Mouse (Mus musculus): ENCODE data around the gene Pdik1l. TPM values are rescaled to one million over a fixed set of nuclear protein-coding genes. Genes with fewer than 3 reads are reported as not detected.

The Pdik1l gene
- polyA plus RNA-seq, 1 experiment from 2014 or later: 32.5 TPM

DNA sequence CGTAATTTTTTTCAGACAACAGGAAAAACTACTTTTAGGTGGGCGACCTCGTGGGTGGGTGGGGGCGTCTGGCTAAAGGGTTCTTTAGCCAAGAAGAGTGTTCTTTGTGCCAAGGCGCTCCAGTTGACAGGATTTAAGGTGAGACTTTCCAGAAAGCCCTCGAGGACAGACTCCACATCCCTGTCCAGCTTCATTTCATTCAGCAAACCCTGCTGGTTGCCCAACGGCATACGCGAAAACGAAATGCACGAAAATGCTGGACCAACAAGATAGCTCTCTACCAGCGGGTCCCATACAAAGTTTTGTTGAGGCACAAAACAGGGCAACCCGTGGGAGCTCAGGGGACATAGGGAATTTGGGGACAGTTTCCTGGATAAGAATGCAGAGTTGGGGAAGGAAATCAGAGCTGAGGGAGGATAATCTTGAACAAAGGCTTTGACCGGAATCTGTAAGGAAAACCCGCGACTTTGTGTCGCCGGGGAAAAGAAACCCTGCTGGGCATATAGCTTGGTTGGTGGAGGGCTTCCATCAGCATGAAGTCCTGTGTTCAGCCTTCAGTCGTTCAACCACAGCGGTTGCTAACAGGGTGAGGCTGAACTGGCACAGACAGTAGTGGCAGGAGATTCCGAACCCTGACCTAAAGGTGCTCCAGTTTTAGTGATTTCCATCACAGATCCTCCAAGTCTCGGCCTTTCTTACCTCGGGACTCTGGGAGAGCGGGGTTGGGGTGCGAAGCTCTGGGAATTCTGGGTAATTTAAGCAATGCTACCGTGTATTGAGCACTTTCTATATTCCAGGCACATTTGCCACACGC is 37.4 kb downstream of the Pdik1l start:
- Histone ChIP-seq H3K27me3 (replicated peaks; ENCODE audit: control insufficient read depth, insufficient read depth, low read length) (peaks cover 27% of the 10 kb centered on the region), H3K9ac (ENCODE audit: low read depth, low read length) (peak overlapping the region; percentile 84), H3K36me3 (ENCODE audit: control insufficient read depth, insufficient read depth, low read length) (no peaks in the 10 kb centered on the region), H3K27ac (ENCODE audit: low read depth, low read length) (no peak overlapping the region), H3K4me2 (ENCODE audit: low read length) (peak overlapping the region; percentile 84), H3K4me1 (ENCODE audit: control insufficient read depth, insufficient read depth, low read depth, low read length) (peaks cover 35% of the 10 kb centered on the region), H3K9me3 (ENCODE audit: control insufficient read depth, low read length) (no peaks in the 10 kb centered on the region), H3K4me3 (ENCODE audit: low read length) (peak overlapping the region; percentile 62)
- no peak for ATAC-seq
- WGBS: 9% methylated on average over 27 of the region's 27 CpGs

DNA sequence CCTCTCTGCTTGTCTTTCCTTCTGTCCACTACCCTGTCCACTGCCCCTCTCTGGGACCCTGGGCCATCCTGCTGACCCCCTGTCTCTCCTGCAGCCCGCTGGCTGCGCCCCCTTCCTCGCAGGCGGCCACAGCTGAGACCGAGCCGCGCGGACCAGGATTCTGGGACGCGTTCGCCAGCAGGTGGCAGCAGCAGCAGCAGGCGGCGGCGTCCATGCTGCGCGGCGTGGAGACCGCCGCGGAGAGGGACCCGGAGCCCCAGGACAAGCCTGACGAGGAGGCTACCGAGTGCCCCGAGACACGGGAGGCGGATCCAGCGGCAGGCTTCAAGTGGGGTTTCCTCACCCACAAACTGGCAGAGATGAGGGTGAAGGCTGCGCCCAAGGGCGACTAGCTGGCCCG is 38.0 kb downstream of the Pdik1l start:
- H3K4me3 ChIP-seq (ENCODE audit: low read length): peak overlapping the region; percentile 62
- peak; percentile 32; the same call in 1 of the 2 replicates for ATAC-seq
- H3K4me1 ChIP-seq (ENCODE audit: control insufficient read depth, insufficient read depth, low read depth, low read length): peaks cover 37% of the 10 kb centered on the region

DNA sequence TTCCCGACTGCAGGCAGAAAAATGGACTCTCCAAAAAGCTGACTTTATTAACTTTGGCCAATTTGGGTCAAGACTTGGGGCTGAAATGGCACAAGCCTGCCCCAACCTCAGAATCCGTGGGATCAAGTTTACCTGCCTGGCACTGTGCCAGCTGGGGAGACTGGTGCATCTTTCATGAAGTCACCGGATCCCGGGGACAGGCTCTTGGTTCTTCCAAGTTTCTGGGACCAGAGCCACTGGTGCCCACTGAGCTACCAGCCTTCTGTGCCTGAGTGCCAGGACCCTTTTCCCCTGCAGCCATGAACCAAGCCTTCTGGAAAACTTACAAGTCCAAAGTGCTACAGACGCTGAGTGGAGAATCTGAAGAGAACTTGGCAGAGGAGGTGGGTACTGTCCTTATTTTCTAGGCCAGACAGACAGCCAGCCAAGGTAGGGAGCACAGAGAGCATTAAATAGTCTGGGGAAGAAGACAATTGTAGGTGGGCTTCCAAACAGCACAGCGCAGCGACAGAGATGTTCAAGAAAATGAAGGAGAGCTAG is 40.9 kb downstream of the Pdik1l start, which contains the start of gene Gm30191:
TSS of gene Gm30191 (plus strand) at position 217 of the 540 bp plus-strand sequence.
- H3K4me3 ChIP-seq (ENCODE audit: low read length): peak within 1 kb of the TSS; percentile 79
- H3K36me3 ChIP-seq (ENCODE audit: control insufficient read depth, insufficient read depth, low read length): no peaks in the 10 kb centered on the region
- ATAC-seq: no peak
- H3K27ac ChIP-seq (ENCODE audit: low read depth, low read length): 0 out of 2 replicates have a peak within 1 kb of the TSS, but pooled peaks have one; percentile 23
- 64% methylated on average over 7 of the region's 7 CpGs for whole genome bisulfite sequencing
- H3K9ac ChIP-seq (ENCODE audit: low read depth, low read length): peak within 1 kb of the TSS; percentile 81
- peaks cover 33% of the 10 kb centered on the region for H3K4me1 ChIP-seq (ENCODE audit: control insufficient read depth, insufficient read depth, low read depth, low read length)
- H3K4me2 ChIP-seq (ENCODE audit: low read length): peak within 1 kb of the TSS; percentile 91
- peaks cover 11% of the 10 kb centered on the region; the same call in 1 of the 2 replicates for H3K27me3 ChIP-seq (replicated peaks; ENCODE audit: control insufficient read depth, insufficient read depth, low read length)
- no peaks in the 10 kb centered on the region for H3K9me3 ChIP-seq (ENCODE audit: control insufficient read depth, low read length)

More for the DNA sequence above, 38.0 kb downstream of the Pdik1l start:
- H3K27me3 ChIP-seq (replicated peaks; ENCODE audit: control insufficient read depth, insufficient read depth, low read length): peaks cover 27% of the 10 kb centered on the region
- no peak overlapping the region for H3K27ac ChIP-seq (ENCODE audit: low read depth, low read length)
- no peaks in the 10 kb centered on the region for H3K9me3 ChIP-seq (ENCODE audit: control insufficient read depth, low read length)
- no peaks in the 10 kb centered on the region for H3K36me3 ChIP-seq (ENCODE audit: control insufficient read depth, insufficient read depth, low read length)
- peak overlapping the region; percentile 84 for H3K9ac ChIP-seq (ENCODE audit: low read depth, low read length)
- under 1% methylated on average over 30 of the region's 30 CpGs for WGBS
- peak overlapping the region; percentile 84 for H3K4me2 ChIP-seq (ENCODE audit: low read length)

DNA sequence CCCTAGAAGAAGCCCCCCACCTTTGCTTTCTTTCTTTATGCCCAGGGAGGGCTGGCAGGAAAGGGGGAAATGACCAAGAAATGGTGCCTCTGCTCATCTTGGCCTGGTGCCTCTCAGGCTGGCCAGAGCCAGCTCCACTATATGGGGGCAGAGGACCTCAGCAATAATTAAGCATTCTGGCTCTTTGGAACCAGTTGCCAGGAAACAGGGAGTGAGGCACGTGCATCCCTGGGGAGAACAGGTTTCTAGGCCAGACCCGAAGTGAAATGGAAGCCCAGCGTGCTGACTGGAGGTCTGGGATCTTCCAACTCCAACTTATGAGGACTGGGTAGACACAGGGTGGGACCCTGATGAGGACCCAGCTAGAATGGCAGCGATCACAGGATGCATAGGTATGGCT is 41.4 kb downstream of the Pdik1l start:
- Histone ChIP-seq H3K27me3 (replicated peaks; ENCODE audit: control insufficient read depth, insufficient read depth, low read length) (peaks cover 9% of the 10 kb centered on the region; the same call in 1 of the 2 replicates), H3K4me2 (ENCODE audit: low read length) (no peak overlapping the region; the same call in 1 of the 2 replicates), H3K36me3 (ENCODE audit: control insufficient read depth, insufficient read depth, low read length) (no peaks in the 10 kb centered on the region), H3K27ac (ENCODE audit: low read depth, low read length) (no peak overlapping the region), H3K4me1 (ENCODE audit: control insufficient read depth, insufficient read depth, low read depth, low read length) (peaks cover 31% of the 10 kb centered on the region), H3K4me3 (ENCODE audit: low read length) (no peak overlapping the region), H3K9ac (ENCODE audit: low read depth, low read length) (no peak overlapping the region), H3K9me3 (ENCODE audit: control insufficient read depth, low read length) (no peaks in the 10 kb centered on the region)
- ATAC-seq: peak; percentile 35
- WGBS: 16% methylated on average over 4 of the region's 4 CpGs

DNA sequence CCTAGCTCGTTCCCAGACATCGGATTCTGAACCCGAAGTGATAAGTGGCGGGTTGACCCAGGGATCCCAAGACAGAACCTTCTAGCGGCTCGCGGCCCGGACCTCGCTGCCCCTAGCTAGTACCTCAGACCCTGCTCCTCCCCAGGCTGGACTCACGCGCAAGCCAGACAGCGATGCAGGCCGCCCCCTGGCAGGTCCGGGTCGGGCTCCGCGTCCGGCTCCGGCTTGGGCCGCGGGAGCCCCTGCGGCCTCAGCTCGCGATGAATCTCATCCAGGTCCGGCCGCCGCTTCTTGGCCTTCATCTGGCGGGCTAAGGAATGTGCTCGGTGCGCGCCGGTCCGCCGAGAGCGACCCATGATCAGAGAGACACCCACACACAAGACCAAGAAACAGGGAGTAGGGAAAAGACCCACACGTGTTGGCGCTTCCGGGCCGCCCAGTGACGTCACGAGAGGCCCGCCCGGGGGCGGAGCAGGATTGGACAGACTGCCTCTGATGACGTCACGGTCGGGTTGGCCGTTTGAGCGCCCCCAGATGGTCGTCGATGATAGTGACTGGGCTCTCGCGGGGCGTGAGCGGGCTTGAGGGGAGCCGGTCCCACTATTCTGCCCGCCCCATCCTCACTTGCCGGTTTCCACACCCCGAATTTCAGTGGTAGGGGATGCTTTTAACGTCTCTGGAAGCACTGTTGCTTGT is 42.4 kb downstream of the Pdik1l start, which contains the start of gene Zfp593:
TSS of gene Zfp593 (minus strand) at position 445 of the 696 bp plus-strand sequence.
- Histone ChIP-seq H3K27me3 (replicated peaks; ENCODE audit: control insufficient read depth, insufficient read depth, low read length) (peaks cover 9% of the 10 kb centered on the region; the same call in 1 of the 2 replicates), H3K36me3 (ENCODE audit: control insufficient read depth, insufficient read depth, low read length) (no peaks in the 10 kb centered on the region), H3K27ac (ENCODE audit: low read depth, low read length) (peak within 1 kb of the TSS; percentile 37; the same call in 1 of the 2 replicates), H3K4me2 (ENCODE audit: low read length) (peak within 1 kb of the TSS; percentile 91), H3K9me3 (ENCODE audit: control insufficient read depth, low read length) (no peaks in the 10 kb centered on the region), H3K9ac (ENCODE audit: low read depth, low read length) (peak within 1 kb of the TSS; percentile 81), H3K4me1 (ENCODE audit: control insufficient read depth, insufficient read depth, low read depth, low read length) (peaks cover 29% of the 10 kb centered on the region), H3K4me3 (ENCODE audit: low read length) (peak within 1 kb of the TSS; percentile 79)
- peak; percentile 79 for ATAC-seq
- WGBS: 2% methylated on average over 59 of the region's 60 CpGs

DNA sequence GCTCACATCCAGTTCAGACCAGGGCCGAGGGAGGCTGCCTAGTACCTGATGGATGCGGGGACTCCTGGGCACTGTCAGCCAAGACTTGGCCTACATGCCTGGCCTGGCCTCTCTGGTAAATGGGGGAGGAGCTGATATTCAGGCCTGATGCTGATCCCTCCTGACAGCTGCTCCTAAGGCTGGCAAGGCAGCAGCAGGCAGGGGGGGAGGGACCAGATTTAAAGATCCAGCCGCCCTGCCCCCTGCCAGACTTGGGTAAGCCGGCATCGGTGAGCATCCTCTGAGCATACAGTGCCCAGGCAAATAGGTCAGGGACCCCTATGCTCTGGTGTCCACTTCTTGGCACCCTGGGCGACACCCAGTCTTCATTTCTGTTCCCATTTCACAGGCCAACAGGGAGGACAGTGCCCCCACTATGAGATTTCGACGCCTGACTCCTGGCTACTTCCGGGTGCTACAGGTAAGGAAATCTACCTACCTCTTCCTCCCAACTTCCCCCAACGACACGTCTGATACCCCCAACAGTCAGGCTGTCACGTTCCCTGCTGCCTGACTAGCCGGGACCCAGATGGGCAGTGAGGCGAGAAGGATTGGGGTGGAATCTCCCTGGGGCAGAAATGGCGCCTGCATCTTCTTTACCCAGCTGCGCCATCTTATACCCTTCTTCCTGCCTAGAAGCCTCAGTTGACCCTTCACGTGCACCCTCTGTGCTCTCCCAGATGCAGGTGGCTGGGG is 44.0 kb downstream of the Pdik1l start, which contains the start of gene E130218I03Rik:
TSS of gene E130218I03Rik (plus strand) at position 147 of the 735 bp plus-strand sequence.
- Histone ChIP-seq H3K9me3 (ENCODE audit: control insufficient read depth, low read length) (no peaks in the 10 kb centered on the region), H3K27ac (ENCODE audit: low read depth, low read length) (no peak within 1 kb of the TSS), H3K4me2 (ENCODE audit: low read length) (peak within 1 kb of the TSS; percentile 91), H3K9ac (ENCODE audit: low read depth, low read length) (peak within 1 kb of the TSS; percentile 81; the same call in 1 of the 2 replicates), H3K36me3 (ENCODE audit: control insufficient read depth, insufficient read depth, low read length) (no peaks in the 10 kb centered on the region), H3K4me1 (ENCODE audit: control insufficient read depth, insufficient read depth, low read depth, low read length) (peaks cover 21% of the 10 kb centered on the region), H3K4me3 (ENCODE audit: low read length) (peak within 1 kb of the TSS; percentile 79), H3K27me3 (replicated peaks; ENCODE audit: control insufficient read depth, insufficient read depth, low read length) (peaks cover 13% of the 10 kb centered on the region)
- ATAC-seq: no peak
- 89% methylated on average over 16 of the region's 17 CpGs for WGBS

DNA sequence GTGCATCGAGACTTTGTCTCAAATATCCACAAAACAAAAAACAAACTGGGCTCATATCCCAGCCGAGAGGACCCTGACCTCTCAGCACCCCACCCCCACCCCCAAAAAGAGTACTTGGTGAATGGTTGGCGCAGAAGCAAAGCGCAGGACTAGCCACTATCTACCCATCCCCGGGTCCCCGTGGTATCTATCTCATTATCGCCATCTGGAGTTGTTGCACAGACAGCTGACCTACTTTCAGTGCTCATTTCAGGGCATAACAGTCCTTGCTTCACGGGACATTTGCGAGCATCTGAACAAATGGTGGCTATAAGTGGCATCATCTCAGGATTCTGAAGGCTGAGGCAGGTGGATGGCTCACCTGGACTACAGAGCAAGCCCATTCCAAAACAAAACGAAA is 49.0 kb downstream of the Pdik1l start:
- Histone ChIP-seq H3K4me3 (ENCODE audit: low read length) (no peak overlapping the region), H3K36me3 (ENCODE audit: control insufficient read depth, insufficient read depth, low read length) (no peaks in the 10 kb centered on the region), H3K9ac (ENCODE audit: low read depth, low read length) (no peak overlapping the region; the same call in 1 of the 2 replicates), H3K27me3 (replicated peaks; ENCODE audit: control insufficient read depth, insufficient read depth, low read length) (peaks cover 14% of the 10 kb centered on the region), H3K4me1 (ENCODE audit: control insufficient read depth, insufficient read depth, low read depth, low read length) (peaks cover 9% of the 10 kb centered on the region), H3K4me2 (ENCODE audit: low read length) (peak overlapping the region; percentile 48), H3K9me3 (ENCODE audit: control insufficient read depth, low read length) (no peaks in the 10 kb centered on the region), H3K27ac (ENCODE audit: low read depth, low read length) (no peak overlapping the region)
- WGBS: 13% methylated on average over 10 of the region's 10 CpGs
- no peak for ATAC-seq

DNA sequence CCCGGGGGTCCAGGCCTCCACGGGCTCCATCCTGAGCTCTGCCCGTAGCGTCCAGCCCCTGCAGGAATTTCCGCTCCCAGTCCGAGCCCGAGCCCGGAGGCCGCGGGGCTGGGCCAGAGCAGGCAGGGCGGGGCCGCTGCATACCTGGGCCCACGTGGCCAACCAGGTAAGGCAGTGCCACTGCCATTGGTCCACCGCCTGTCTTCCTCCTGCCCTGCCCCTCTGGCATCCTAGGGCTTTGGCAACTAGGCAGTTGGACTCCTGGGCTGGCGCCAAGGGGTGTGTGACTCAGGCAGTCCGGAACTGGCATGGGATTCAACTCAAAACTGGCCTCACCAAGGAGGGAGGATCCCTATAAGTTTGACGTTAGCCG is 49.4 kb downstream of the Pdik1l start, which contains the start of gene Cnksr1:
TSS of gene Cnksr1 (minus strand) at position 121 of the 373 bp plus-strand sequence.
- 4% methylated on average over 18 of the region's 18 CpGs for WGBS
- H3K9ac ChIP-seq (ENCODE audit: low read depth, low read length): peak within 1 kb of the TSS; percentile 27
- H3K36me3 ChIP-seq (ENCODE audit: control insufficient read depth, insufficient read depth, low read length): no peaks in the 10 kb centered on the region
- H3K4me2 ChIP-seq (ENCODE audit: low read length): peak within 1 kb of the TSS; percentile 48
- no peaks in the 10 kb centered on the region for H3K9me3 ChIP-seq (ENCODE audit: control insufficient read depth, low read length)
- peak within 1 kb of the TSS; percentile 8; the same call in 1 of the 2 replicates for H3K4me3 ChIP-seq (ENCODE audit: low read length)
- H3K27me3 ChIP-seq (replicated peaks; ENCODE audit: control insufficient read depth, insufficient read depth, low read length): peaks cover 14% of the 10 kb centered on the region
- H3K4me1 ChIP-seq (ENCODE audit: control insufficient read depth, insufficient read depth, low read depth, low read length): peaks cover 9% of the 10 kb centered on the region
- H3K27ac ChIP-seq (ENCODE audit: low read depth, low read length): no peak within 1 kb of the TSS
- no peak for ATAC-seq
